Mouse (Mus musculus) hindbrain, embryonic 14.5 days (tissue): Measurements from ENCODE around the gene Ofd1. TPM values are rescaled to one million over a fixed set of nuclear protein-coding genes. Genes with fewer than 3 reads are reported as not detected.

Experiments used
- ATAC-seq: fragments of 200-750 bp; cut with Nextera tagmentation; 2 replicates; pipeline ENCODE4 v1.8.0; 2017; ENCODE audit warnings: moderate number of reproducible peaks, mild to moderate bottlenecking, moderate TSS enrichment, moderate library complexity; ENCODE audit not compliant: low FRiP score
- DNase-seq: peaks from one replicate; pipeline ENCODE4 v3.0.0-alpha.2; 2015; ENCODE audit warnings: low spot score
- H3K27ac ChIP-seq: fragments of 300-500 bp; sonication (generic); 2 replicates; pipeline ENCODE4 v1.5.1; 2014; ENCODE audit warnings: mild to moderate bottlenecking, moderate library complexity
- H3K27me3 ChIP-seq: fragments of 300-500 bp; sonication (generic); 2 replicates; pipeline ENCODE4 v1.6.1; 2014; ENCODE audit warnings: mild to moderate bottlenecking, low read length, mixed read lengths; ENCODE audit not compliant: control insufficient read depth, insufficient read depth
- H3K36me3 ChIP-seq: fragments of 300-500 bp; sonication (generic); replicated peaks from 2 replicates; pipeline ENCODE4 v1.6.1; 2014; ENCODE audit not compliant: control insufficient read depth, insufficient read depth
- H3K4me1 ChIP-seq: fragments of 300-500 bp; sonication (generic); replicated peaks from 2 replicates; pipeline ENCODE4 v1.6.1; 2014; ENCODE audit warnings: antibody characterized with exemption, low read length, mixed read lengths; ENCODE audit not compliant: control insufficient read depth, insufficient read depth
- H3K4me2 ChIP-seq: fragments of 300-500 bp; sonication (generic); replicated peaks from 2 replicates; pipeline ENCODE4 v1.6.1; 2014; ENCODE audit warnings: mild to moderate bottlenecking, moderate library complexity
- H3K4me3 ChIP-seq: fragments of 300-500 bp; sonication (generic); replicated peaks from 2 replicates; pipeline ENCODE4 v1.5.1; 2014; ENCODE audit warnings: mild to moderate bottlenecking, low read length
- H3K9ac ChIP-seq: fragments of 300-500 bp; sonication (generic); 2 replicates; pipeline ENCODE4 v1.6.1; 2014
- H3K9me3 ChIP-seq: fragments of 300-500 bp; sonication (generic); 2 replicates; pipeline ENCODE4 v1.6.1; 2016; ENCODE audit warnings: low read length; ENCODE audit not compliant: control insufficient read depth
- WGBS: fragments of 180-500 bp; shearing (Covaris S2); extraction: QIAGEN DNeasy Blood & Tissue Kit; methylation state at CpG from one replicate; pipeline ENCODE4 v1.1.7; 2014; 5-methylcytosine and 5-hydroxymethylcytosine counted together
- polyA plus RNA-seq: library from polyadenylated mRNA; unstranded; fragments of >200 nt; fragmentation: Nextera tagmentation; extraction: Ambion mirVana; gene quantifications from 2 replicates; pipeline ENCODE4 v1.2.1, GENCODE M21; 2014

The Ofd1 gene
- polyA plus RNA-seq, 1 experiment from 2014 or later, result 7.7 TPM

GRCm38 (mm10) chrX:166444552-166444951 is 4.0 kb upstream of the Ofd1 start:
- H3K27me3 ChIP-seq, result no peaks in the 10 kb centered on the region; the same call in none of the 2 replicates
- WGBS, result 89% methylated on average over 3 of the region's 3 CpGs
- no peaks in the 10 kb centered on the region for H3K9me3 ChIP-seq
- DNase-seq, result no peak
- no peaks in the 10 kb centered on the region for H3K36me3 ChIP-seq
- ATAC-seq, result no peak
- H3K4me3 ChIP-seq, result no peak overlapping the region
- no peak overlapping the region for H3K4me2 ChIP-seq
- no peaks in the 10 kb centered on the region; the same call in 1 of the 2 replicates for H3K4me1 ChIP-seq
- H3K9ac ChIP-seq, result no peak overlapping the region
- no peak overlapping the region for H3K27ac ChIP-seq

DNA sequence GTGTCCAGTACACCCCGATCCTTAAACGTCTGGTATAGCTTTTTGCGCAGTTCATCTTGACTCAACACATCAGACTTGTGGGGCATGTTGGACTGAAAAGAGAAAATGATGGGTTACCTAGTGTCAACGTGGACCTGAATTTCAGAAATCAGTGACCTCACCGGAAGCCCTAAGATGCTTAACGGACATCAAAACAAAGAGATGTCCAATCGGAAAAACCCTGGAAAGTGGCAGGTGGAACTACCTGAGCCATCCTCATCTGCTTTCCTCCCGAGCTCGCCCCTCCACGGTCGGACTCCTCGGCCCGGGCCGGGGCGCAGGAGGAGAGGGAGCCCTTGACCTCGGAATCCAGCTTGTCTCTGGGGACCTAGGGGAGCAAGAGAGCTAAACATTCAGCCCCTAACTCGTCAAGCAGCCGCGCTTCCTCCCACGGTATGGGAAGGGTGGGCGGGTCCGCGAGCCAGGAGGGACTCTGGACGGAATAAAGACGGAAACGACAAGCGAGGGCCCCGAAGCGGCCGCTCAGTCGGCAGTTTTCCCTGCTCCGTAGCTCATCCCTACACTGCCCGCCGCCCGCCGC is 378 bp downstream of the Ofd1 start, which contains the start of gene Trappc2:
Trappc2 (plus strand) TSS at position 539 of the 580 bp plus-strand sequence.
- Histone ChIP-seq H3K4me1 (no peaks in the 10 kb centered on the region; the same call in 1 of the 2 replicates), H3K4me2 (peak within 1 kb of the TSS; percentile 60), H3K27me3 (peaks cover 2% of the 10 kb centered on the region), H3K4me3 (peak within 1 kb of the TSS; percentile 58), H3K9me3 (no peaks in the 10 kb centered on the region), H3K36me3 (no peaks in the 10 kb centered on the region), H3K9ac (peak within 1 kb of the TSS; percentile 81), H3K27ac (peak within 1 kb of the TSS; percentile 89)
- 24% methylated on average over 23 of the region's 36 CpGs for WGBS
- DNase-seq, result peak; percentile 30
- ATAC-seq, result peak; percentile 85

DNA sequence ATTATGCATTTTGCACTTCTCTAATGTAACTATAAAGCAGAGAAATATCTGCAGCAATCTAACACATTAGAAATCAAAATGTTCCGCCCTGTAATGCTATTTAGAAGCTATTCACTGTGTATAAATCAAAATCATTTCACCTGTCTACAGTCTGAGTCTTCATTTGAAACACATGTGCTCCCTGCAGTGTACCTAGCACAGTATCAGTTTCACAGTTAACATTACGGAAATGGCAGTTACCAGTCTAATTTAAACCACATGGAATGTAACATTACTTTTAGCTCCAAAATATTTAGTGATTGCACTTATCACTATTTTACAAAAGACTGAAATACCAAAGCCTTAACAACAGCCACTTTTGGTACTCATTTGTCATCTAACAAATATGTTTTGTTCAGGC is 5.7 kb downstream of the Ofd1 start:
- Histone ChIP-seq H3K9ac (no peak overlapping the region), H3K27me3 (0 out of 2 replicates have a peak, but pooled peaks cover 3% of the 10 kb centered on the region), H3K36me3 (peaks cover 5% of the 10 kb centered on the region), H3K27ac (no peak overlapping the region), H3K4me3 (no peak overlapping the region), H3K4me1 (no peaks in the 10 kb centered on the region; the same call in 1 of the 2 replicates), H3K9me3 (no peaks in the 10 kb centered on the region), H3K4me2 (no peak overlapping the region)
- DNase-seq (no peak), ATAC-seq (no peak)
- 97% methylated on average over 2 of the region's 2 CpGs for WGBS

DNA sequence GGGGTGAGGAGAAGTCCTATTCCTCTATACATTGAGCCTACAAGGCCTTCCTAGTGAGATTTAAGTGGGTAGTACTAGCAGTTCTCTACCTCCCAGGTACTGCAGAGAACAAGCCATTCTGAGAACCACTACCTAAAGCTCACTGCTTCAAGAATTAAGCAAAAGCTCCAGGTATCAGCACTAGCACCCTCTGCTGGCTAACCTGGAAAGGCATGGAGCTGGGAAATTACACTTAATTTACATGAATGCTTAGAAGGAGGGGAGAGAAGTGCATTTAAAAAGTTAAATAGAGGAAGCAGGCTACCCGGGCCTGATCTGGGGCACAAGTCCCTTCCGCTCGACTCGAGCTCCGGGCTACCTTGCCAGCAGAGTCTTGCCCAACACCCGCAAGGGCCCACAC is 24.3 kb downstream of the Ofd1 start:
- DNase-seq, result peak; percentile 47
- 0 out of 2 replicates have a peak, but pooled peaks cover 6% of the 10 kb centered on the region for H3K36me3 ChIP-seq
- H3K4me2 ChIP-seq, result no peak overlapping the region
- 83% methylated on average over 5 of the region's 6 CpGs for WGBS
- no peaks in the 10 kb centered on the region for H3K27me3 ChIP-seq
- H3K4me3 ChIP-seq, result no peak overlapping the region
- H3K27ac ChIP-seq, result no peak overlapping the region
- no peak for ATAC-seq
- H3K9me3 ChIP-seq, result no peaks in the 10 kb centered on the region
- no peaks in the 10 kb centered on the region for H3K4me1 ChIP-seq
- no peak overlapping the region for H3K9ac ChIP-seq

DNA sequence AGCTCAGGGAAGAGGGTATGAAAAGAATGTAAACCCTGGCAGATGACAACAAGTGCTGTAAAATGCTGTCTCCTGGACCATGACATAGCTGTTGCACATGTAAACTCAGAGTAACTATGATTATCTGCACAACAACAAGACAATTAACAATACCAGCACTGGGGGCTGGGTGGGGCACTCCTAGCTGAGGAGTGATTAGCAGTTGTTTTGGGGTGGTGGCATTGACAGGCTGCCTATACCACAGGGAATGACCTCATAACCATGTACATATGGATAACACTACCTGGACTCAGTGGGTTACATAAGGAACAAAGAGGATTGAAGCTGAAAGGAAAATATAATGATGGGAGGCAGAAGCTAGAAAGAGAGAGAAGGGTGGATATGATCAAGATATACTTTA is 32.6 kb downstream of the Ofd1 start:
- Histone ChIP-seq H3K27me3 (peaks cover 14% of the 10 kb centered on the region; the same call in 1 of the 2 replicates), H3K4me3 (no peak overlapping the region), H3K4me1 (no peaks in the 10 kb centered on the region), H3K9me3 (no peaks in the 10 kb centered on the region), H3K36me3 (peaks cover 45% of the 10 kb centered on the region), H3K4me2 (no peak overlapping the region), H3K27ac (no peak overlapping the region), H3K9ac (no peak overlapping the region)
- ATAC-seq (no peak), DNase-seq (no peak)

DNA sequence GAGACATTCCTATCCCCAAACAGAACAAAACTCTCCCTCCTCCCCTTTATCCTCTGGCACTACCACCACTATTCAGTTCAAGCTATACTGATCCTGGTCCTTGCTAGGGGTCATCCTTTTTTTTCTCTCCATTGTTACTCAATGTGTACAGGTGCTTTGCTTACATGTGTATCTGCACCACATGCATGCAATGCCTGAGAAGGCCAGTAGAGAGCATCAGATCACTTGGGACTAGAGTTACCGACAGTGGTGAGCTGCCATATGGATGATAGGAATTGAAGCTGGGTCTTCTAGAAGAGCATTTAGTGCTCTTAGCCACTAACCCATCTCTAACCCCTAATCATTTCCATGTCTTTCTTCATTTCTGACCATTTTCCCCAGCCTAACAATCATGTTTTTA is 46.8 kb downstream of the Ofd1 start:
- Histone ChIP-seq H3K4me3 (no peak overlapping the region), H3K36me3 (no peaks in the 10 kb centered on the region; the same call in 1 of the 2 replicates), H3K9ac (no peak overlapping the region), H3K27ac (no peak overlapping the region), H3K4me2 (no peak overlapping the region), H3K4me1 (no peaks in the 10 kb centered on the region), H3K27me3 (0 out of 2 replicates have a peak, but pooled peaks cover 3% of the 10 kb centered on the region), H3K9me3 (no peaks in the 10 kb centered on the region)
- ATAC-seq (no peak), DNase-seq (no peak)
- 89% methylated on average over 1 of the region's 1 CpGs for WGBS

DNA sequence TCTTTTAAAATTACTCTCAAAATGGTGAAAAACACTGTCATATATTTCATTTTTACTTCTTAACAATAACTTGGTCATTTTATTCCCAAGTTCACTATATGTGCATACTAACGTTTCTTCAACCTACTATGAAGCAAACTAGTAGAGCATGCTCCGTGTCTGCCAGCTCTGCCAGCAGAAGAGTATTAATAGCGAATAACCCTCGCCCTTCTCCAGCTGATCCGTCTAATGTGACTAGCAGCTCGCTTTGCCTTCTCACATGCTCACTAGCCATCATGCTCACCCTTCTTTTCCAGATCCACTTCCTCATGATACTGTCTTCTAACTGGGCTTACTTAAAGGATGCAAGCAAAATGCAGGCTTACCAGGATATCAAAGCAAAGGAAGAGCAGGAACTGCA is 53.8 kb downstream of the Ofd1 start:
- Histone ChIP-seq H3K27me3 (0 out of 2 replicates have a peak, but pooled peaks cover 11% of the 10 kb centered on the region), H3K4me3 (no peak overlapping the region), H3K4me1 (no peaks in the 10 kb centered on the region), H3K27ac (no peak overlapping the region), H3K9ac (no peak overlapping the region), H3K4me2 (no peak overlapping the region), H3K36me3 (peaks cover 42% of the 10 kb centered on the region), H3K9me3 (no peaks in the 10 kb centered on the region)
- no peak for DNase-seq
- 88% methylated on average over 6 of the region's 6 CpGs for WGBS
- no peak for ATAC-seq

GRCm38 (mm10) chrX:166384935-166385334 is 55.6 kb downstream of the Ofd1 start:
- 0 out of 2 replicates have a peak, but pooled peaks cover 10% of the 10 kb centered on the region for H3K27me3 ChIP-seq
- peaks cover 47% of the 10 kb centered on the region for H3K36me3 ChIP-seq
- ATAC-seq (no peak), DNase-seq (no peak)
- no peak overlapping the region for H3K9ac ChIP-seq
- no peak overlapping the region for H3K4me3 ChIP-seq
- WGBS, result 58% methylated on average over 3 of the region's 3 CpGs
- no peak overlapping the region for H3K4me2 ChIP-seq
- no peaks in the 10 kb centered on the region for H3K4me1 ChIP-seq
- H3K27ac ChIP-seq, result no peak overlapping the region
- no peaks in the 10 kb centered on the region for H3K9me3 ChIP-seq

DNA sequence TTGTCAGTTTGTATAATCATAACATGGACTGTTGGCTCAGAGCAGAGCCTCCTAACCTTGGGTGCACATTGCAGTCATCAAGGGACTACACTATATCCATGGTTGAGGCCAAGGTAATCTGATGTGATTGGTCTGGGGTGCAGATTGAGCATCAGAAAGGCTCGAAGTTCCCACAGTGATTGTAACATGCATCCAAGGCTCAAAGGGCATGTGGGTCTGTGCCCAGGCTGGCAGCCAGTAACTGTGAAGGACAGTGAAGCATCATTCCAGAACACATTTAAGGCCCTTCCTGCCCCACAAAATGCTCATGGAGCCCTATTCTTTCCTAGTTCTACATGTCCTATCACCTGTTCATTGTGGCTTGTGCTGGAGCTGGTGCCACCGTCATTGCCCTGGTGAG is 56.9 kb downstream of the Ofd1 start:
- peaks cover 57% of the 10 kb centered on the region for H3K36me3 ChIP-seq
- no peak for DNase-seq
- no peak overlapping the region for H3K4me3 ChIP-seq
- no peak overlapping the region for H3K27ac ChIP-seq
- no peaks in the 10 kb centered on the region for H3K9me3 ChIP-seq
- no peak overlapping the region for H3K4me2 ChIP-seq
- WGBS, result 91% methylated on average over 2 of the region's 2 CpGs
- 0 out of 2 replicates have a peak, but pooled peaks cover 10% of the 10 kb centered on the region for H3K27me3 ChIP-seq
- H3K4me1 ChIP-seq, result no peaks in the 10 kb centered on the region
- ATAC-seq, result no peak
- H3K9ac ChIP-seq, result no peak overlapping the region
